Mouse (Mus musculus): ENCODE measurements at regions not wholly inside any gene's neighbourhood (a gene's known extent, or its start where the extent isn't known, plus 50 kb on each side); places are given as distances from the start of the nearest gene placed in this dataset.

GRCm38 (mm10) chr19:45311831-45312537 is 51.5 kb upstream of the Btrc start:
- Histone ChIP-seq H3K4me2 (ENCODE audit: low read depth) (no peak overlapping the region), H3K27me3 (ENCODE audit: control insufficient read depth, insufficient read depth, insufficient read length) (no peaks in the 10 kb centered on the region), H3K4me3 (no peak overlapping the region), H3K36me3 (ENCODE audit: control insufficient read depth, insufficient read depth) (no peaks in the 10 kb centered on the region), H3K79me2 (ENCODE audit: control insufficient read depth, insufficient read depth) (no peaks in the 10 kb centered on the region), H3ac (ENCODE audit: control insufficient read depth, insufficient read length) (no peak overlapping the region)
- TF ChIP-seq TCF12 (IDR thresholded peaks at IDR 0.05; ENCODE audit: insufficient read depth, poor library complexity, severe bottlenecking) (no peak), POLR2A (IDR thresholded peaks at IDR 0.05; ENCODE audit: insufficient read length, low read depth) (no peak), REST (IDR thresholded peaks at IDR 0.05; ENCODE audit: insufficient read depth, insufficient read length) (no peak), SRF (IDR thresholded peaks at IDR 0.05; ENCODE audit: control insufficient read depth, insufficient read length, low read depth) (no peak), POLR2AphosphoS2 (IDR thresholded peaks at IDR 0.05; ENCODE audit: insufficient read length, low read depth) (no peak), MYOD1 (IDR thresholded peaks at IDR 0.05; ENCODE audit: control insufficient read depth in 1 of 3, insufficient read length in 2 of 3, low read depth in 2 of 3) (no peak), E2F4 (IDR thresholded peaks at IDR 0.05; ENCODE audit: insufficient read depth) (no peak), TCF3 (IDR thresholded peaks at IDR 0.05; ENCODE audit: insufficient read length, low read depth) (no peak), USF1 (IDR thresholded peaks at IDR 0.05; ENCODE audit: low read depth) (no peak), MAX (IDR thresholded peaks at IDR 0.05; ENCODE audit: low read depth) (no peak)

- TF ChIP-seq MYOD1 (IDR thresholded peaks at IDR 0.05; ENCODE audit: control insufficient read depth in 1 of 3, insufficient read length in 2 of 3, low read depth in 2 of 3) = no peak
- TF ChIP-seq TCF3 (IDR thresholded peaks at IDR 0.05; ENCODE audit: insufficient read length, low read depth) = no peak
- TF ChIP-seq MYOG (IDR thresholded peaks at IDR 0.05; ENCODE audit: control insufficient read depth in 1 of 3, insufficient read depth in 1 of 3, insufficient read length in 2 of 3, low read depth in 2 of 3) = no peak
- no peak for TF ChIP-seq REST (IDR thresholded peaks at IDR 0.05; ENCODE audit: insufficient read depth, insufficient read length)
- no peak for TF ChIP-seq TCF12 (IDR thresholded peaks at IDR 0.05; ENCODE audit: insufficient read depth, poor library complexity, severe bottlenecking)
- no peak for TF ChIP-seq E2F4 (IDR thresholded peaks at IDR 0.05; ENCODE audit: insufficient read depth)
- TF ChIP-seq SRF (IDR thresholded peaks at IDR 0.05; ENCODE audit: control insufficient read depth, insufficient read length, low read depth) = no peak
- no peak for TF ChIP-seq MAX (IDR thresholded peaks at IDR 0.05; ENCODE audit: low read depth)
- no peak for TF ChIP-seq POLR2A (IDR thresholded peaks at IDR 0.05; ENCODE audit: insufficient read length, low read depth)
- TF ChIP-seq POLR2AphosphoS2 (IDR thresholded peaks at IDR 0.05; ENCODE audit: insufficient read length, low read depth) = no peak
- TF ChIP-seq USF1 (IDR thresholded peaks at IDR 0.05; ENCODE audit: low read depth) = no peak
- TF ChIP-seq CEBPB (IDR thresholded peaks at IDR 0.05; ENCODE audit: insufficient read depth, poor library complexity, severe bottlenecking) = no peak
- H3K36me3 ChIP-seq (ENCODE audit: control insufficient read depth, insufficient read depth) = no peaks in the 10 kb centered on the region
- H3ac ChIP-seq (ENCODE audit: control insufficient read depth, insufficient read length) = no peak overlapping the region
- H3K27me3 ChIP-seq (ENCODE audit: control insufficient read depth, insufficient read depth, insufficient read length) = no peaks in the 10 kb centered on the region
- H3K4me2 ChIP-seq (ENCODE audit: low read depth) = no peak overlapping the region
- H3K79me2 ChIP-seq (ENCODE audit: control insufficient read depth, insufficient read depth) = no peaks in the 10 kb centered on the region
- no peak overlapping the region for H3K4me3 ChIP-seq
These were observed 50.7 kb upstream of the Btrc start for GRCm38 (mm10) chr19:45312713-45313365.
